Mouse (Mus musculus) ovary, postnatal 14 days (tissue): ENCODE measurements around the gene Lpcat3.
A peak's percentile ranks its signal among the peaks of the same experiment; 100 is the strongest.
"Not testable (repeated sequence)": the region's sequence is repeated elsewhere in the genome, so short reads cannot be mapped to it uniquely, and the experiment has no call there.

Experiments
- DNase-seq: peaks from one replicate; pipeline ENCODE4 v3.0.0; 2022; ENCODE audit warnings: low spot score

The Lpcat3 gene

GRCm38 (mm10) chr6:124678769-124679168 lies 15.9 kb downstream of the Lpcat3 start:
- no peak for DNase-seq

DNA sequence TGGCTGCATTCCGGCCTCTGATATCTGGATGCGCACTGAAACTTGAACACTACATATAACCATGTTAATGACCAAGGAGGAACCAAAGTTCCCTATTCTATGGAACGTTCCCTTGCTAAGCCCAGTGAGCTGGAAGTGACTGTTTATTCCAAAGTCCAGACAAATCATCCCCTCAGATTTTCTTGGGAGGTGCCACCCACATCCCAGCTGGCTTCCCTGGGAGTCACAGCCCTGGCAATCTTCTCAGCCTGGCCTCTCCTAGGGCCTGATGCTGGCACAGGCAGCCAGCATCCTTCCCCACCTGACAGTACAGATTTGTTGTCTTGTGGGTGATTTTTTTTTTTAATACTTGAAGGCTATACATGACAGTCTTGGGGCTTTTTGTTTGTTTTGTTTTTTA lies 16.7 kb downstream of the Lpcat3 start:
- DNase-seq = no peak

DNA sequence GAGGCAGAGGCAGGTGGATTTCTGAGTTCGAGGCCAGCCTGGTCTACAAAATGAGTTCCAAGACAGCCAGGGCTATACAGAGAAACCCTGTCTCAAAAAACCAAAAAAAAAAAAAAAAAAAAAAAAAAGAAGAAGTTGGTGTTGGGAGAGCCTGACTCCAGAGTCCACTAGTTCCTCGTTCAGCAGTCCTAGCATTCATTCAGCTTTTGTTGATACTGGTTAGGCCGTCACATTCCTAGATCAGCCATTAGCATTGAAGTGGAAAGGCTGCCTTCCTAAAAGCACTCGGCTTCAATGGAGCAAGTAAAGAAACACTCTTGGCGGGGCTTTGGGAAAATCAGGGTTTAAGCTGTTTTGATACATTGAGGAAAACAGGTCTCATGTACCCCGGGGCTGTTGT lies 19.5 kb downstream of the Lpcat3 start:
- DNase-seq = not testable (repeated sequence)

DNA sequence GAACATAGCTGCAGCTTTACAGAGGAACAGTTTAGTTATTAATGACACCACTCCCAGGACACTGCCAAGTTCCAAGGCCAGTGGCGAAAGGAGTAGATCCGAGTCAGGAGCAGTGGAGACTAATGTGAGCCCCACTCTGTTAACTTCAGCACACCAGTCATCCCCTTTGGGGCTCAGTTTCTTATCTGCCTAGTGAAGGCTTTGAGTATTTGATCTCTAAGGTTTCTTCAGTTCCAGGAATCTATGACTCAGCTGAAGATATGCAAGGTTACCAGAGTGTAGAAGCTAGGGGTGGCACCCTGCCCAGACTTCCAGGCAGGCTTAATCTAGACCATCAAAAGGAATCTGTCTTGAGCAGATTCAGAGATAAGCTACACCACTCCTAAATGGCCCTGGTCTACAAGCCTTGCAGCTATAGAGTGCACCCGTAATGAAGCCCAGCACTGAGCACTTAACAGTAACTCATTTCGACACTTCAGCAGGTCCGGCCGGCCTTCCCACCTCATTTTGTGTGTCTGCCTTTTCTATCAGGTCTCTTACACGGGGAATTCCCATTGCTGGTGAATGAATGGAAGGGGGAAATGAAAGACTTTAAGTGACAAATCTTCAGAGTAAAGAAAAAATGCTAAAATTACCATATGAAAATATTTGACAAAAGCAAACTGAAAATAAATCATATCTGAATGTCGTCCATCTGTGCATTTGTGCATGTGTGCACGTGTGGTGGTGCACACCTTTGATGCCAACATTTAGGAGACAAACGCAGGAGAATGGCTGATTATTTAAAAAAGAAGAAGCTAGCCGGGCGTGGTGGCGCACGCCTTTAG lies 21.0 kb downstream of the Lpcat3 start:
- no peak for DNase-seq

DNA sequence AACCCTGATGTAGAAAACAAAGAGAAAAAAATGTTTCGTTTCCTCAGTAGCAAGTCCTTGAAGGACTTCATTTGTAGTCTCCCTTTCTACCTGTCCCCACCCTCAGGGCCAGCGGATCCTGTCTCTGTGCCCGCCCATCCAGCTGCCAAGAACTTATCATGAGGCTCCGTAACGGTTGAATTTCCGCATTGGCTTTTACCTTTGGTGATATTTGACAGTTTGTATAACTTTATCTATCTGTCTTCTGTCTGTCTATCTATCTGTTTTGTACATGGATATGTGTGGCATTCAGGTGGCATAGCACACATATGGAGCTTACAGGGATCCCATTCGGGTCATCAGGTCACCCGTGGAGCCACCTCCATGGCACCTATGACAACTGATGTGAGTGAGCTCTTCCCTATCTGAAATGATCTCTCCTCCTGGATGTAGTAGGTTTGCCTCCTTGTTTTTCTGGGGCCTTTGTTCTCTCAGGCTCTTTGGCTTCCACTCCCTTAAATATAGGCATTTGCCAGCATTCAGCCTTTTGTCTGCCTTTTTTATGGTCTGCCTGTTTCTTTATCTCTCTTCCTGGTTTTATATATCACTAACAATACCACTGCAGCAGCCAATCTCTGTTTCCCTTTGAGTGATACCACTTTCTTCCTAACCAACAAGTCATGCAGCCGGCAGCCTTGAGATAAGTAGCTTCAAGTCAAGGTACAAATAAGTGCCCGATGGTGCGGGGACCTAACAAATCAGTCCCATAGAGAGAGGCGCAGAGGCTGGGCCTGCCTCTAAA lies 23.0 kb downstream of the Lpcat3 start:
- DNase-seq = no peak

- DNase-seq = not testable (repeated sequence)
Observed at GRCm38 (mm10) chr6:124686644-124687043, 23.8 kb downstream of the Lpcat3 start.

- DNase-seq = no peak
Observed at GRCm38 (mm10) chr6:124688151-124688758, 25.4 kb downstream of the Lpcat3 start.

GRCm38 (mm10) chr6:124689011-124689410 lies 26.2 kb downstream of the Lpcat3 start:
- no peak for DNase-seq

GRCm38 (mm10) chr6:124690517-124690916 lies 27.7 kb downstream of the Lpcat3 start:
- no peak for DNase-seq

- DNase-seq = no peak
Observed at GRCm38 (mm10) chr6:124693243-124693981, 30.6 kb downstream of the Lpcat3 start.

- DNase-seq = no peak
Observed at GRCm38 (mm10) chr6:124694166-124694955, 31.5 kb downstream of the Lpcat3 start.

DNA sequence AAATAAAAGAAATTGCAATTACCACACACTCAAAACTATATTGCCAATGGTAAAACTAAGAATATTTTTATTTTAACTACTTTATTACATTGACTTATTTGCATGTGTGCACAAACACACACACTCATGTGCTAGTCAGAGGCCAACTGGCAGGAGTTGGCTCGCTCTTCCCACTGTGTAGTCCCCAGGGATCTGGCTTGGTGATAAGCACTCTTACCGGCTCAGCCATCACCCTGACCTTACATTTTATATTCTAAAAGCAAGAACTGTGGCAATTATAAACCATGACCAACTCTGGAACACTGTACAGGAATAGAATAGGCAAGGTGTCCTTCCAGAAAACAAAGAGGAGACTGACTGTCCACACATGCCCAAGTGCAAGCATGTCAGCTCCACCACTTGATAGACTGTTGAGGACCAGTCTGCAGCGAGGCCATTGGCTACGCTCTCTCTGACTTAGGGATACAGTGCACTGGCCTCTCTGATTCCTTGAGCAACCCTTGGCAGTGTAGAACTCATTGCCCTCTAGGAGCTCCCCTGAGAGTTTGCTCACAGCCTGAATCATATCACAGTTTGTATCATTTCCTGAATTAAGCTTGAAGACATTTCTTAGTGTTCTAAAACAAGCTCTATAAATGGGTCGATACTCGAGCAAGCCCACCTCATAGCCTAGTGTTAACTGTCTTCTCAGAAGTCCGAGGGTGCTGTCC lies 33.8 kb downstream of the Lpcat3 start:
- DNase-seq = no peak

GRCm38 (mm10) chr6:124698751-124699150 lies 35.9 kb downstream of the Lpcat3 start:
- DNase-seq = no peak

DNA sequence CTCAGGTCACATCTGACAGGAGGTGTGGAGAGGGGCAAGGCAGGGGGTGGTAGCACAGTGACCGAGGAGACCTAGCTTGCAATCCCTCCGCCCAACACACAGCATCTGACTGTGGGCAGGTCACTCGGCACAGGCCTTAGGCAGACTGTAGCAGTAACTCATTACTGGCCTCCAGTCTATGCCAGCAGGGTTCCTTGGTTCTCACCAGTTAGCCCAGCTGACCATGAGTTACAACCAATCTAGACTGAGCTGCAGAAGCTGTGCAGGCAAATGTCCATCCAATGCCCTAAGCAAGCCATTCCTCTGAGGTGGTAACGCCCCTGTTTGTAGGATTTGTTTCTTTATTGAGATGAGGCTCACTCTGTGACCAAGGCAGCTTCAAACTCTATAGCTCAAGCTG lies 36.5 kb downstream of the Lpcat3 start:
- no peak for DNase-seq

GRCm38 (mm10) chr6:124699962-124700610 lies 37.3 kb downstream of the Lpcat3 start:
- peak; percentile 32 for DNase-seq

DNA sequence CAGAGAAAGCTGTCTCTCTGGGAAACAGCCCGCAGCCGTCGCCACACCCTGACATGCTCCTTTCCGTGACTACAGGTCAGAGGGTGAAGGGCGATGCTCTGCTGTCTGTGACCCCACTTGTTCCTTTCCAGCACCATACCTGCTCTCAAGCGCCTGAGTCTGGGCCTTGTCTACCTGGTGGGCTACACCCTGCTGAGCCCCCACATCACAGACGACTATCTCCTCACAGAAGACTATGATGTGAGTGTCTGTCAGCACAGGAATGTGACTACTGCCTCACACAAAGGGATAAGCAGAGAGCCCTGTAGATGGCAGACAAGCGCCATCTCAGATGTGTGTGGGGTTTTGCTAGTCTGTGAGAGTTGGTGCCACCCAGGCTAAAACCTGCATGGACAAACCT lies 38.5 kb downstream of the Lpcat3 start:
- no peak for DNase-seq

DNA sequence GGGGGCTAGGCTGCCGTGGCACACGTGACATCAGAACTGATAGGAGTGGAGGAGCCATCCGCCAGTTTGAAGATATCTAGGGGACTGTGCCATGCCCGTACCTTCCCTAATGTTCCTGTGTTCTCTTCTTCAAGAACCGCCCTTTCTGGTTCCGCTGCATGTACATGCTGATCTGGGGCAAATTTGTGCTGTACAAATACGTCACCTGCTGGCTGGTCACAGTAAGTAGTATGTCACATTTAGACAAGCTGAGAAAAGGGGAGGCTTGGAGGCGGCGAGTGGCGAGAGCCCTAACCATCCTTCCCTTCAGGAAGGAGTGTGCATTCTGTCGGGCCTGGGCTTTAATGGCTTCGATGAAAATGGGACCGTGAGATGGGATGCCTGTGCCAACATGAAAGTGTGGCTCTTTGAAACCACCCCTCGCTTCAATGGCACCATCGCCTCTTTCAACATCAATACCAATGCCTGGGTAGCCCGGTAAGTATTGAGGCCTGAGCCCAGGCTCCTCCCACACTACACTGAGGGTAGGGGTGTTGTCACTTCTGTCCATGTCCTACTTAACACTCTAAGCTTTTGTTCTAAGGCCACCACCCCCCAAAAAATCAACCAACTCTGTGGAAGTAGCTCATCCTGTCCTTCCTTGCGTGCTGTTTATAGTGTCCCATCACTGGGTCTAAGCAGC lies 39.4 kb downstream of the Lpcat3 start:
- DNase-seq = no peak

DNA sequence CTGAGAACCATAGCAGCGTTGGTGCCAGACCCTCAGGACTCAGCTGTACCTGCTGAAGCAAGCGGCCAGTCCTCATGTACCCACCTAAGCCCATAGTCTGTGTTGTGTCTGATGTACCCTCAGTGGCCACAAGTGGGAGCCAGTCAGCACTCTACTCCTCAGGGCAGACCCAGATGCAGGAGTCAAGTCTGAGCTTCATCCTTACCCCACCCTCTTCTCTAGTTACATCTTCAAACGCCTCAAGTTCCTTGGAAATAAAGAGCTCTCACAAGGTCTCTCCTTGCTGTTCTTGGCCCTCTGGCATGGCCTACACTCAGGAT lies 39.9 kb downstream of the Lpcat3 start:
- peak; percentile 53 for DNase-seq

DNA sequence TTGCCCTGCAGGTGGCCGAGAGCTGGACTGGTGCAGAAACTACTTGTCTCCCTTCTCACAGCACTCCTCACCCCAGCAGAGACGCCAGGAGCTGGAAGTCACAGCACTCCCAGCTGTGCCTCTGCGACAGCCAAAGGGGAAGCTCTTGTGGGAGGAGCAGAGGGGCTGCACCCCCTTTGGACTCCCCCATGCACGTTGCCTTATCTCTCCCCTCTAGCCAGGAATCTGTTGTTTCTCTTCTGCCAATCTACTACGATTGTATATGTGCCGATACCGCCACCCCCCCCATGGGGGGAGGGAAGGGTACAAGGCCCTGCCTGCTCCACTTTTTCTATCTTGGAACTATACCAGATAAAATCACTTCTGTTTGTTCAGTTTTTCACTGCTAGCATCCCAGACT lies 41.0 kb downstream of the Lpcat3 start:
- no peak for DNase-seq

DNA sequence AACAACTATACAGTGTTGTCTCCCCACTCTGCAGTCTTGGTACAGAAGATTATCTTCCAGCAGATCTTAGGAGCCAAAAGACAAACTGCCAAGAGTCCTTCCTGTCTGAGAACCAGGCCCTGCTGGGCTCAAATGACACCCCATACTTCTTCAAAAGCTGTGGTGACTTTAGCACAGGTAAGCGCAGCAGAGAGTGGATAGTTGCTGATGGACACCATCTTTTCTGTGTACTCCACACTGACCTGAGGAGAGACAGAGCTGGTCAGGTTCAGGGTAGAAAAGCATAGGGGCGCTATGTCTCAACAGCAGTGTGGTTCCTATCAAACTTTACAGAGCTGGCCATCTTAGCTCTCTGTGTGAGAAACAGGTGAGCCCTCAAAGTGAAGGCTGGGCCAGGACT lies 41.6 kb downstream of the Lpcat3 start:
- DNase-seq = no peak
